Mouse (Mus musculus) C2C12 (cell line): Measurements from ENCODE around the gene Fam89b.

Experiments used
- CEBPB ChIP-seq: IDR thresholded peaks from one replicate; pipeline ENCODE4 v1.6.1; 2011; ENCODE audit warnings: low read depth, mild to moderate bottlenecking, control low read depth, moderate library complexity
- CTCF ChIP-seq: IDR thresholded peaks from one replicate; pipeline ENCODE4 v1.5.1; 2011; ENCODE audit not compliant: control insufficient read depth, insufficient read depth, insufficient read length
- FOSL1 ChIP-seq: IDR thresholded peaks from one replicate; pipeline ENCODE4 v1.8.0; 2011; ENCODE audit warnings: mild to moderate bottlenecking, low read length; ENCODE audit not compliant: poor library complexity, insufficient read depth, severe bottlenecking
- MAX ChIP-seq: IDR thresholded peaks from one replicate; pipeline ENCODE4 v1.6.1; 2011; ENCODE audit warnings: mild to moderate bottlenecking, control low read depth
- MYOD1 ChIP-seq: IDR thresholded peaks from one replicate; pipeline ENCODE4 v1.6.1; 2011; ENCODE audit warnings: low read depth; ENCODE audit not compliant: control insufficient read depth, insufficient read length
- MYOG ChIP-seq: IDR thresholded peaks from one replicate; pipeline ENCODE4 v1.6.1; 2011; ENCODE audit not compliant: control insufficient read depth, insufficient read length; ENCODE audit errors: extremely low read depth
- USF1 ChIP-seq: IDR thresholded peaks from one replicate; pipeline ENCODE4 v1.6.1; 2011; ENCODE audit warnings: low read depth, mild to moderate bottlenecking, control low read depth, moderate library complexity

DNA sequence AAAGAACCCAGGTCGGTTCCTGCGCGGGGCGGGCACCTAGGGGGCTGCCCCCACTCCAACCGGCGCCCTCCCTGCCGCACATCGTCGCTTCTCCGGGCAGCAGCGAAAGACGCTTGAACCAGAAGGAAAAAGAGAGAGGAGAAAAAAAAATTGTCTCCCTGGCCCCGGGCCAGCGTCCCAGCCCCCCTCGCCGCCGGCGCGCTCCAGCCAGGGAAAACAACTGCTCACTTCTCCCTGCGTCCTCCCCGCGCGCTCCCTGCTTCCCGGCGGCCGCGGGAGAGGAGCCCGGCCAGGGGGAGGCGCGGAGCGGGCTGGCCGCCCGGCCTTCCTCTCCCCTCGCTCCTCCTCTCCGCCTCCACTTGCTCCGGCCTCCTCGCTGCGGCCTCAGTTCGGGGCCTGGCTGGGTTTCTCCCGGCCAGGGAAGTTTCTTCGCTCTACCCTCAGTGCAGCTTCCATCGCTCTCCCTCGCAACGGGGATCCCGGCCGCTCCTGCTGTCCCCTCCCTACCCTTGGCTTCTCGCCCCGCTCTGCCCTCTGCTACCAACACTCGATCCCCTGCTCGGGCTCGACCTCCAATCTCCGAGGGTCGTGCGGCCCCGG, 12.3 kb upstream of the Fam89b start:
- TF ChIP-seq CTCF (no peak), USF1 (no peak), MYOD1 (no peak), MAX (no peak), CEBPB (no peak), MYOG (no peak), FOSL1 (no peak)
